Comparison of ENCODE assay signal across 8 mouse cellular contexts in genomic region chr13:59822507-59823462, GRCm38 (mm10). TPM values are rescaled to one million over a fixed set of nuclear protein-coding genes. Genes with fewer than 3 reads are reported as not detected.
DNase-seq lines count a peak whose midpoint lies in the region; ATAC-seq and TF ChIP-seq lines count a peak whose summit lies in the region.

Gene Tut7 (minus strand): TSS chr13:59823147.

- TF ChIP-seq CTCF in C2C12 (IDR thresholded peaks at IDR 0.05; ENCODE audit: control insufficient read depth, insufficient read depth, insufficient read length), result no peak
- TF ChIP-seq CTCF in brain, embryonic 14.5 days (IDR thresholded peaks at IDR 0.05; ENCODE audit: borderline replicate concordance, extremely low read depth, insufficient read depth, insufficient read length), result no peak
- TF ChIP-seq CTCF in kidney, postnatal 0 days (IDR thresholded peaks at IDR 0.05; ENCODE audit: low read depth), result no peak

- peak within 1 kb of the TSS; percentile 94 for H3K4me3 ChIP-seq in C2C12 (ENCODE audit: insufficient read depth, poor library complexity, severe bottlenecking)
- peak within 1 kb of the TSS; percentile 79 for H3K4me3 ChIP-seq in erythroblast, embryonic 14.5 days (replicated peaks)
- H3K4me3 ChIP-seq in heart, embryonic 12.5 days, result peak within 1 kb of the TSS; percentile 96
- peak within 1 kb of the TSS; percentile 78 for H3K4me3 ChIP-seq in kidney, postnatal 0 days (replicated peaks; ENCODE audit: low read depth, low read length)
- peak within 1 kb of the TSS; percentile 78 for H3K4me3 ChIP-seq in liver, embryonic 11.5 days (ENCODE audit: low read depth, low read length)
- H3K4me3 ChIP-seq in stomach, embryonic 14.5 days (ENCODE audit: low read depth, low read length), result peak within 1 kb of the TSS; percentile 67

- no peaks in the 10 kb centered on the region for H3K27me3 ChIP-seq in C2C12 (ENCODE audit: control insufficient read depth, insufficient read depth, insufficient read length)
- no peaks in the 10 kb centered on the region for H3K27me3 ChIP-seq in erythroblast, embryonic 14.5 days (ENCODE audit: control insufficient read depth)
- H3K27me3 ChIP-seq in heart, embryonic 12.5 days (replicated peaks), result no peaks in the 10 kb centered on the region
- H3K27me3 ChIP-seq in kidney, postnatal 0 days (ENCODE audit: insufficient read depth, low read length), result no peaks in the 10 kb centered on the region
- no peaks in the 10 kb centered on the region for H3K27me3 ChIP-seq in liver, embryonic 11.5 days (replicated peaks; ENCODE audit: control insufficient read depth, insufficient read depth, low read length)
- H3K27me3 ChIP-seq in stomach, embryonic 14.5 days (ENCODE audit: control insufficient read depth, insufficient read depth, low read length), result no peaks in the 10 kb centered on the region

- H3K9ac ChIP-seq in heart, embryonic 12.5 days, result peak within 1 kb of the TSS; percentile 89
- peak within 1 kb of the TSS; percentile 82 for H3K9ac ChIP-seq in kidney, postnatal 0 days (ENCODE audit: low read depth, low read length)
- peak within 1 kb of the TSS; percentile 75 for H3K9ac ChIP-seq in liver, embryonic 11.5 days (ENCODE audit: low read depth, low read length)
- peak within 1 kb of the TSS; percentile 83 for H3K9ac ChIP-seq in stomach, embryonic 14.5 days (replicated peaks; ENCODE audit: low read depth, low read length)

- peak within 1 kb of the TSS; percentile 75 for H3K4me2 ChIP-seq in heart, embryonic 12.5 days
- H3K4me2 ChIP-seq in kidney, postnatal 0 days (ENCODE audit: low read length), result peak within 1 kb of the TSS; percentile 76
- H3K4me2 ChIP-seq in liver, embryonic 11.5 days, result peak within 1 kb of the TSS; percentile 82
- H3K4me2 ChIP-seq in stomach, embryonic 14.5 days (replicated peaks; ENCODE audit: low read depth, low read length), result peak within 1 kb of the TSS; percentile 62

- peak; percentile 97 for ATAC-seq in heart, embryonic 12.5 days (ENCODE audit: insufficient number of reproducible peaks, low FRiP score)
- ATAC-seq in kidney, postnatal 0 days (replicated peaks; ENCODE audit: low FRiP score, low read depth), result peak; percentile 97
- ATAC-seq in liver, embryonic 11.5 days (replicated peaks; ENCODE audit: low FRiP score), result peak; percentile 96
- ATAC-seq in stomach, embryonic 14.5 days (ENCODE audit: insufficient number of reproducible peaks, insufficient read depth, low FRiP score, low read depth), result peak; percentile 95

- no peaks in the 10 kb centered on the region for H3K9me3 ChIP-seq in erythroblast, embryonic 14.5 days (ENCODE audit: control insufficient read depth, low read length)
- no peaks in the 10 kb centered on the region for H3K9me3 ChIP-seq in heart, embryonic 12.5 days (replicated peaks)
- H3K9me3 ChIP-seq in kidney, postnatal 0 days (replicated peaks; ENCODE audit: low read length), result no peaks in the 10 kb centered on the region
- H3K9me3 ChIP-seq in liver, embryonic 11.5 days (ENCODE audit: control insufficient read depth, low read length), result no peaks in the 10 kb centered on the region
- no peaks in the 10 kb centered on the region for H3K9me3 ChIP-seq in stomach, embryonic 14.5 days (ENCODE audit: control insufficient read depth, low read depth, low read length)

- WGBS in heart, embryonic 12.5 days, result under 1% methylated on average over 100 of the region's 100 CpGs
- WGBS in kidney, postnatal 0 days, result under 1% methylated on average over 90 of the region's 100 CpGs
- 0% methylated on average over 97 of the region's 100 CpGs for WGBS in liver, embryonic 11.5 days
- WGBS in stomach, embryonic 14.5 days, result under 1% methylated on average over 100 of the region's 100 CpGs

- DNase-seq in brain, embryonic 14.5 days (ENCODE audit: low read depth), result peak; percentile 98
- DNase-seq in kidney, postnatal 0 days (ENCODE audit: low spot score), result peak; percentile 97
- DNase-seq in liver, embryonic 11.5 days (ENCODE audit: low spot score), result peak; percentile 91
- DNase-seq in naive thymus-derived CD4-positive, alpha-beta T cell, adult 2 months (ENCODE audit: low read depth), result peak; percentile 96

- TF ChIP-seq POLR2A in brain, embryonic 14.5 days (IDR thresholded peaks at IDR 0.05; ENCODE audit: borderline replicate concordance, extremely low read depth, insufficient read depth, insufficient read length, poor library complexity, severe bottlenecking), result peak; percentile 92

- H3K36me3 ChIP-seq in C2C12 (ENCODE audit: control insufficient read depth, insufficient read depth), result peaks cover 13% of the 10 kb centered on the region
- H3K36me3 ChIP-seq in erythroblast, embryonic 14.5 days (ENCODE audit: control insufficient read depth), result peaks cover 47% of the 10 kb centered on the region
- H3K36me3 ChIP-seq in heart, embryonic 12.5 days, result peaks cover 17% of the 10 kb centered on the region
- H3K36me3 ChIP-seq in kidney, postnatal 0 days (ENCODE audit: insufficient read depth, low read length), result no peaks in the 10 kb centered on the region
- peaks cover 9% of the 10 kb centered on the region for H3K36me3 ChIP-seq in liver, embryonic 11.5 days (ENCODE audit: control insufficient read depth, insufficient read depth, low read length)
- H3K36me3 ChIP-seq in stomach, embryonic 14.5 days (ENCODE audit: control insufficient read depth, insufficient read depth, low read length), result no peaks in the 10 kb centered on the region; the same call in 1 of the 2 replicates

- H3ac ChIP-seq in C2C12 (ENCODE audit: control insufficient read depth, insufficient read length, low read depth), result peak within 1 kb of the TSS; percentile 74

- peaks cover 66% of the 10 kb centered on the region for H3K4me1 ChIP-seq in erythroblast, embryonic 14.5 days (ENCODE audit: control insufficient read depth)
- H3K4me1 ChIP-seq in heart, embryonic 12.5 days (replicated peaks), result peaks cover 31% of the 10 kb centered on the region
- peaks cover 17% of the 10 kb centered on the region; the same call in 1 of the 2 replicates for H3K4me1 ChIP-seq in kidney, postnatal 0 days (replicated peaks; ENCODE audit: insufficient read depth, low read length)
- peaks cover 27% of the 10 kb centered on the region for H3K4me1 ChIP-seq in liver, embryonic 11.5 days (replicated peaks; ENCODE audit: control insufficient read depth, insufficient read depth, low read length)
- peaks cover 23% of the 10 kb centered on the region; the same call in 1 of the 2 replicates for H3K4me1 ChIP-seq in stomach, embryonic 14.5 days (ENCODE audit: control insufficient read depth, insufficient read depth, low read length)

- peak within 1 kb of the TSS; percentile 96 for H3K27ac ChIP-seq in heart, embryonic 12.5 days (ENCODE audit: poor library complexity, severe bottlenecking)
- H3K27ac ChIP-seq in kidney, postnatal 0 days, result peak within 1 kb of the TSS; percentile 94
- peak within 1 kb of the TSS; percentile 79 for H3K27ac ChIP-seq in liver, embryonic 11.5 days (ENCODE audit: low read depth, low read length)
- peak within 1 kb of the TSS; percentile 89 for H3K27ac ChIP-seq in stomach, embryonic 14.5 days (ENCODE audit: low read length)

- H3K79me3 ChIP-seq in C2C12 (ENCODE audit: low read depth), result peaks cover 45% of the 10 kb centered on the region

- H3K79me2 ChIP-seq in C2C12 (ENCODE audit: control insufficient read depth, insufficient read depth), result peaks cover 50% of the 10 kb centered on the region

TF ChIP-seq in C2C12, 6 proteins besides CTCF, POLR2A, EP300 and RAD21:
- TF ChIP-seq MAX (IDR thresholded peaks at IDR 0.05) (no peak), USF1 (IDR thresholded peaks at IDR 0.05; ENCODE audit: low read depth) (no peak), MYOG (IDR thresholded peaks at IDR 0.05; ENCODE audit: control insufficient read depth, extremely low read depth, insufficient read length) (no peak), FOSL1 (IDR thresholded peaks at IDR 0.05; ENCODE audit: insufficient read depth, low read length, poor library complexity, severe bottlenecking) (no peak), MYOD1 (IDR thresholded peaks at IDR 0.05; ENCODE audit: control insufficient read depth, insufficient read length, low read depth) (no peak), CEBPB (IDR thresholded peaks at IDR 0.05; ENCODE audit: low read depth) (no peak)

RNA-seq across cellular contexts. Expression of gene Tut7, which starts in this region (rescaled TPM):
- polyA plus RNA-seq in C2C12 (2012; fragmentation: generic; extraction: Trizol), result 13.7 TPM
- 33.1 and 40.2 TPM in 2 replicates for polyA plus RNA-seq in brain, embryonic 14.5 days (2012; rRNA removed)
- polyA plus RNA-seq in erythroblast, embryonic 14.5 days (2012), result 7.5 and 8.1 TPM in 2 replicates
- 45.3 and 46.4 TPM in 2 replicates for polyA plus RNA-seq in heart, embryonic 12.5 days (2016; fragmentation: Nextera tagmentation; extraction: Ambion mirVana)
- 34.7 and 38.7 TPM in 2 replicates for polyA plus RNA-seq in kidney, postnatal 0 days (2015; fragmentation: Nextera tagmentation; extraction: Ambion mirVana)
- 68.2 and 69.5 TPM in 2 replicates for polyA plus RNA-seq in liver, embryonic 11.5 days (2014; fragmentation: Nextera tagmentation; extraction: Ambion mirVana)
- polyA plus RNA-seq in stomach, embryonic 14.5 days (2014; fragmentation: Nextera tagmentation; extraction: Ambion mirVana), result 49.4 and 50.0 TPM in 2 replicates

Comparison
In these comparisons a context has a peak if more than half of its experiments do, and no peak if none do; other contexts are left out.
1. Peak in every context shown above with its lines: DNase-seq, ATAC-seq, H3K4me3 ChIP-seq and H3K27ac ChIP-seq.